Mouse (Mus musculus): ENCODE measurements at regions not wholly inside any gene's neighbourhood (a gene's known extent, or its start where the extent isn't known, plus 50 kb on each side); places are given as distances from the start of the nearest gene placed in this dataset.

DNA sequence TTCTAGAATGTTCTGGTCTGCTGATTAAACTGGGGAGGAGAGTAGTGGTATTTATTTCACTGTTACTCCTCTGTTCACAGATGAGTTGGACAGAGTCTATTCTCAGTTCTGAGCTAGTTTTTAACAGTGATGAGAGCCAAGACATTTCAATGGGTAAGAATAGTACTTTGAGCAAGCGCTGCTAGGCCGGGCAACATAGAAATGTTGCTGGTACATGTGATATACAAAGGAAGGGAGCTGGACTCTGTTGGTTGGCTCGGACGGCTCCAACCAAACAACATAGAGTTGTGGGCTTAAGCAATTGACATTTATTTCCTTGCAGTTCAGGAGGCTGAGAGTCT, 65.8 kb upstream of the Bcl2l14 start:
- Histone ChIP-seq H3K4me3 (ENCODE audit: insufficient read depth in 1 of 2, low read depth in 1 of 2, low read length in 2 of 2, poor library complexity in 1 of 2, severe bottlenecking in 1 of 2) (no peak overlapping the region), H3K4me1 (ENCODE audit: control insufficient read depth in 2 of 2, insufficient read depth in 2 of 2, low read length in 2 of 2, poor library complexity in 1 of 2) (peaks cover 0 to 2% of the 10 kb centered on the region in 2 experiments; a peak in 1 of 4 replicates), H3K36me3 (ENCODE audit: control insufficient read depth, insufficient read depth, low read length, poor library complexity, severe bottlenecking) (no peaks in the 10 kb centered on the region), H3K9ac (ENCODE audit: insufficient read depth, low read depth, low read length, poor library complexity, severe bottlenecking) (no peak overlapping the region), H3K9me3 (ENCODE audit: control insufficient read depth, insufficient read depth, low read depth, low read length) (no peaks in the 10 kb centered on the region), H3K27ac (ENCODE audit: insufficient read depth, low read depth, low read length, poor library complexity, severe bottlenecking) (no peak overlapping the region)
- in situ Hi-C loops (cut with MboI; ENCODE audit: low sequenced_read_pairs in 2 of 2, unreplicated experiment in 2 of 2): no loop called here
- TF ChIP-seq MAFK (IDR thresholded peaks at IDR 0.05; ENCODE audit: insufficient read depth, low read depth, low read length) (no peak), HCFC1 (IDR thresholded peaks at IDR 0.05; ENCODE audit: borderline replicate concordance, insufficient read depth, low read length) (no peak), CHD2 (IDR thresholded peaks at IDR 0.05; ENCODE audit: low read depth, low read length) (no peak), ZC3H11A (IDR thresholded peaks at IDR 0.05; ENCODE audit: borderline replicate concordance, low read depth, low read length) (no peak), ZNF384 (IDR thresholded peaks at IDR 0.05; ENCODE audit: low read depth, low read length) (no peak)
- DNase-seq (ENCODE audit: low read depth, low spot score): no peak

DNA sequence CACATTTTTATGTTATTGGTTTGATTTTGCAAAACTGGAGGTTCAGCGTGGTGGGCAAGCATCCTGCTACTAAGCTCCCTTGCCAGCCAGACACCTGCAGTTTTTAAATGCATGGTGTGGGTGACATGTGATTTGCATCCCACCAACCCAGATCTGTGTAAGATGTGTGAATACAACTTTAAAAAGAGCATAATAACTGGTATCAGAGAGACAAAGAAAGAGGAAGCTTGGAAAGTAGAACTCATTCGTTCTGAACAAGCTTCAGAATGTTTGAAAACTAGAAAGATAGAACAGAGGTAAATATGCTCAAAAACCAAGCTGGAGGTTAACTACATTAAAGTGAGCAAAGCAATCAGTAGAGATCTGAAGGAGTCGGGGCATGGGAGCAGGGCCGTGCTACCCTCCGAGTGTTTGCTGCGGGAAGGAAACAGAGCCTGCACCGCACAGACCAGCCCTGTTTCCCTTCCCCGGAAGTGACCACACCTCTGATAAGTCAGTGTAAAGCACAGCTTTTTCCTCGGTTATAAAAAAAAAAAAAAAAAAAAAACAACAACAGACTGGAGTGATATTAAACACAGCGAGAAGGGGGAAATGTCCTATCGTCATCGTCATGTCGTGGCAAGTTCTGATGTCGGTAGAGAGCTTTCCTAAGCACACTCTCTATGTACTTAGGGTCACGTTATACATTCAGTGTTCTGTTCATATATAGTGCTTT, 63.2 kb upstream of the Bcl2l14 start:
- Histone ChIP-seq H3K9ac (ENCODE audit: insufficient read depth, low read depth, low read length, poor library complexity, severe bottlenecking) (no peak overlapping the region), H3K27ac (ENCODE audit: insufficient read depth, low read depth, low read length, poor library complexity, severe bottlenecking) (no peak overlapping the region), H3K9me3 (ENCODE audit: control insufficient read depth, insufficient read depth, low read depth, low read length) (no peaks in the 10 kb centered on the region), H3K4me1 (ENCODE audit: control insufficient read depth in 2 of 2, insufficient read depth in 2 of 2, low read length in 2 of 2, poor library complexity in 1 of 2) (peaks cover 0 to 2% of the 10 kb centered on the region in 2 experiments; a peak in 1 of 4 replicates), H3K36me3 (ENCODE audit: control insufficient read depth, insufficient read depth, low read length, poor library complexity, severe bottlenecking) (no peaks in the 10 kb centered on the region), H3K4me3 (ENCODE audit: insufficient read depth in 1 of 2, low read depth in 1 of 2, low read length in 2 of 2, poor library complexity in 1 of 2, severe bottlenecking in 1 of 2) (no peak overlapping the region)
- no peak for DNase-seq (ENCODE audit: low read depth, low spot score)
- TF ChIP-seq ZC3H11A (IDR thresholded peaks at IDR 0.05; ENCODE audit: borderline replicate concordance, low read depth, low read length): no peak
- TF ChIP-seq CHD2 (IDR thresholded peaks at IDR 0.05; ENCODE audit: low read depth, low read length): no peak
- no peak for TF ChIP-seq ZNF384 (IDR thresholded peaks at IDR 0.05; ENCODE audit: low read depth, low read length)
- TF ChIP-seq HCFC1 (IDR thresholded peaks at IDR 0.05; ENCODE audit: borderline replicate concordance, insufficient read depth, low read length): no peak
- TF ChIP-seq MAFK (IDR thresholded peaks at IDR 0.05; ENCODE audit: insufficient read depth, low read depth, low read length): no peak
- in situ Hi-C loops (cut with MboI; ENCODE audit: low sequenced_read_pairs in 2 of 2, unreplicated experiment in 2 of 2): no loop called here

DNA sequence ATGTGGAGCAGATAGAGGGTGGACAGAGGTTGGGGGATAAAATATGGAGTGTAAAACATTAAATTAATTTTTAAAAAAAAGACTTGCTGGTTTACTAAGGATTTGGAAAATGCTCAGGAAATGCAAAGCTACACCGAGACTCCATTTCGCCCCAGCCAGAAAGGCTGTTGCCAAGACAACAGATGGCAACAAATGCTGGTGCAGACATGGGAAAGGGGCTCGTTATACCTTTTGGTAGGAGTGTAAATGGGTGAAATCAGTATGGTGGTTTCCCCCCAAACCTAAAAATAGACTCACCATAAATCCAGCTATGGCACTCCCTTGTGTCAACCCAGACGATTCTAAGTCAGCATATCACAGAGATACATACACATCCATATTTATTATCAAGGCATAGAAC, 60.4 kb upstream of the Bcl2l14 start:
- no peak for TF ChIP-seq ZC3H11A (IDR thresholded peaks at IDR 0.05; ENCODE audit: borderline replicate concordance, low read depth, low read length)
- TF ChIP-seq ZNF384 (IDR thresholded peaks at IDR 0.05; ENCODE audit: low read depth, low read length): no peak
- no peak for TF ChIP-seq CHD2 (IDR thresholded peaks at IDR 0.05; ENCODE audit: low read depth, low read length)
- TF ChIP-seq HCFC1 (IDR thresholded peaks at IDR 0.05; ENCODE audit: borderline replicate concordance, insufficient read depth, low read length): no peak
- TF ChIP-seq MAFK (IDR thresholded peaks at IDR 0.05; ENCODE audit: insufficient read depth, low read depth, low read length): no peak
- Histone ChIP-seq H3K27ac (ENCODE audit: insufficient read depth, low read depth, low read length, poor library complexity, severe bottlenecking) (no peak overlapping the region), H3K36me3 (ENCODE audit: control insufficient read depth, insufficient read depth, low read length, poor library complexity, severe bottlenecking) (no peaks in the 10 kb centered on the region), H3K4me1 (ENCODE audit: control insufficient read depth in 2 of 2, insufficient read depth in 2 of 2, low read length in 2 of 2, poor library complexity in 1 of 2) (no peaks in the 10 kb centered on the region), H3K4me3 (ENCODE audit: insufficient read depth in 1 of 2, low read depth in 1 of 2, low read length in 2 of 2, poor library complexity in 1 of 2, severe bottlenecking in 1 of 2) (no peak overlapping the region), H3K9ac (ENCODE audit: insufficient read depth, low read depth, low read length, poor library complexity, severe bottlenecking) (no peak overlapping the region), H3K9me3 (ENCODE audit: control insufficient read depth, insufficient read depth, low read depth, low read length) (no peaks in the 10 kb centered on the region)
- in situ Hi-C loops (cut with MboI; ENCODE audit: low sequenced_read_pairs in 2 of 2, unreplicated experiment in 2 of 2): no loop called here
- DNase-seq (ENCODE audit: low read depth, low spot score): no peak

DNA sequence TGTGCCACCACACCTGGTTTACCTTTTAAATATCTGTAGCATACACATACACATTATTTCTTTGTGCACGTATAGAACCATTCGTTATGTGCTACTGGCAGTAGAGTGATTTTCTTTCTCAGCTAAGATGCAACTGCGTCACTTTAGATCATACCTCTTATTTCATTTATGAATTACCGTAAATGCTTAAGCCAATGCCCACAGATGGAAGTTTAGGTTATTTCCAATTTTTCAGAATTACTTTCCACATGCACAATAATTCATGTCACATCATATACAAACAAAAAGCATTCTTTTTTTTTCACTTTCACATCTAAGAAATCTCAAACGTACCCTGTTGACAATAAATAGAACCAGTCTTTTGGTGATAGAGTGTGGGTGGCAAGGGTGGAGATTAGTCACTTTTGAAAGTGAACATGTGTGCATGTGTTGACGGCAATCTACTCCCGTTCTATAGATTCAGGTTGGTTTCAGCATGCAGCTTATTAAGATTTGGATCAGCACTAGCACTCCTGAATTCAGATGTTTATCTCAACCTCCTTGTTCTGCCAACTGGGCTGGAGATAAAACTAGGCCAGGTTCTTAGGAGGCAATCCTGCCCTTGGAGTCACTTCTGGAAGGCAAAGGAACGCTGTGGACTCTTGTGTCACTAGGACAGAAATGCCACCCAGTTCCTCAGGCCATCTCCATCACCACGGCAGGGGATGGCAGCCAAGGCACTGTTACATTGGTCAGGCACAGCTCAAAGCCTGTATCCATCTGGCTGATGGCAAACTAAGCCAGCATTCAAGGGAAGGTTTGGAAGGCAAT, 53.1 kb upstream of the Bcl2l14 start:
- no peaks in the 10 kb centered on the region for H3K4me1 ChIP-seq (ENCODE audit: control insufficient read depth in 2 of 2, insufficient read depth in 2 of 2, low read length in 2 of 2, poor library complexity in 1 of 2)
- H3K9me3 ChIP-seq (ENCODE audit: control insufficient read depth, insufficient read depth, low read depth, low read length): no peaks in the 10 kb centered on the region
- H3K4me3 ChIP-seq (ENCODE audit: insufficient read depth in 1 of 2, low read depth in 1 of 2, low read length in 2 of 2, poor library complexity in 1 of 2, severe bottlenecking in 1 of 2): no peak overlapping the region
- in situ Hi-C loops (cut with MboI; ENCODE audit: low sequenced_read_pairs in 2 of 2, unreplicated experiment in 2 of 2): no loop called here
- no peak overlapping the region for H3K9ac ChIP-seq (ENCODE audit: insufficient read depth, low read depth, low read length, poor library complexity, severe bottlenecking)
- TF ChIP-seq MAFK (IDR thresholded peaks at IDR 0.05; ENCODE audit: insufficient read depth, low read depth, low read length) (no peak), ZNF384 (IDR thresholded peaks at IDR 0.05; ENCODE audit: low read depth, low read length) (no peak), HCFC1 (IDR thresholded peaks at IDR 0.05; ENCODE audit: borderline replicate concordance, insufficient read depth, low read length) (no peak), ZC3H11A (IDR thresholded peaks at IDR 0.05; ENCODE audit: borderline replicate concordance, low read depth, low read length) (no peak), CHD2 (IDR thresholded peaks at IDR 0.05; ENCODE audit: low read depth, low read length) (no peak)
- H3K36me3 ChIP-seq (ENCODE audit: control insufficient read depth, insufficient read depth, low read length, poor library complexity, severe bottlenecking): no peaks in the 10 kb centered on the region
- no peak overlapping the region for H3K27ac ChIP-seq (ENCODE audit: insufficient read depth, low read depth, low read length, poor library complexity, severe bottlenecking)
- no peak for DNase-seq (ENCODE audit: low read depth, low spot score)

All from ES-E14 (cell line).